Mouse (Mus musculus): ENCODE data around the gene Mapkap1. TPM values are rescaled to one million over a fixed set of nuclear protein-coding genes. Genes with fewer than 3 reads are reported as not detected.

Mapkap1 gene
- total RNA-seq, 2 experiments from 2014 or later = 42.9 to 48.7 TPM

GRCm38 (mm10) chr2:34647410-34647809, 240.8 kb downstream of the Mapkap1 start:
- intact Hi-C loops (cut with DNase I; ENCODE audit: low total_unique reads) = no loop called here

DNA sequence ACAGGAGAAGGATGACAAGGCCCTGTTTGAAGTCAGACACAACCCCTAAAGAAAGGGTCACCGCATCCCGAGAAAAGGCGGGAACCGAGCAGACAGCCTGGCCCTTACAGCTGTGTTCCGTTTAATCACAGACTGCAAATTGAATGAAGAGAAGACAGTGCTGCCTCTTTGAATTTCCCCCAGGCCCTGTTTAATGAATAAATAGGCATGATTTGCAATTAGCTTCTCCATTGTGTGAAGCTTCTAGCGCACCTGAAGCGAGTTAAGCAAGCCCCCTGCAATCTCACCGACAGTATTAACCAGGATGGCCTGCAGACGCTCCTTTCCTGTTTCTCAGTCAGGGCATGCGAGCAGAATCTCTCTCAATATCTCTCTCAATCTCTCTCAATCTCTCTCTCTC, 261.2 kb downstream of the Mapkap1 start:
- intact Hi-C loops (cut with DNase I; ENCODE audit: low total_unique reads) = no loop called here
- no peak for DNase-seq

More at GRCm38 (mm10) chr2:34647410-34647809, 240.8 kb downstream of the Mapkap1 start:
- no peak for DNase-seq

DNA sequence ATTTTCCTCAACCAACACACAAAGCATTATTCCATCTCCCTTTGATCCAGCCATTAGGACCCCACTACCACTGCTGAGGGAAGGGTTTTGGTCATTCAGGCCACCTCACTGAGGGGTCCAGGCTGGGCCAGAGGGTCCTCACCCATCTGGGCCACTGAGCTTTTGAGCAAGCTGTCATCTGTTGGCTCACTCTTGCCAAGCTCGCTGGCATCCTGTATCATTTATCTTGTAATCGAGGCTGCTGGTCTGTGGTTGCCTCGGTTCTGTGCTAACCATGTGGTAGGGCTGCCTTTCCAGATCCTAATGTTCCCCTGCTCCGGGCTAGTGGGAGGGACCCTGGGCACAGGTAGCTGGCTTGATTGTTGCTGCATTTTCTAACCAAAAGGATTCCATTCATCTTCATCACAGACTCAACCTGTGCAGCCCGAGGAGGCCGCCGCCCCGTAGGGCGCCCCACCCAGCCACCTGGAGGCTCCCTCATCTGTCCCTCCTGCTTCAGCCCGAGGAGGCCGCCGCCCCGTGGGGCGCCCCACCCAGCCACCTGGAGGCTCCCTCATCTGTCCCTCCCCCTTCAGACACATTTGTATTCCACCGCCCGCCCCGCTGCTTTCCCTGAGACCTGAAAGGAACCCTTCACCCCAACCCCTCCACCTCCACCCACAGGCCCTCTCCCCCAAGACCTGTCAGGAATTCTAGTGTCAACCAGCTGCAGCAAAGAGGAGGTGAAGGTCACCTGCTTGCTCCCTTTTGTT, 262.0 kb downstream of the Mapkap1 start:
- no peak for DNase-seq
- intact Hi-C loops (cut with DNase I; ENCODE audit: low total_unique reads) = no loop called here

DNA sequence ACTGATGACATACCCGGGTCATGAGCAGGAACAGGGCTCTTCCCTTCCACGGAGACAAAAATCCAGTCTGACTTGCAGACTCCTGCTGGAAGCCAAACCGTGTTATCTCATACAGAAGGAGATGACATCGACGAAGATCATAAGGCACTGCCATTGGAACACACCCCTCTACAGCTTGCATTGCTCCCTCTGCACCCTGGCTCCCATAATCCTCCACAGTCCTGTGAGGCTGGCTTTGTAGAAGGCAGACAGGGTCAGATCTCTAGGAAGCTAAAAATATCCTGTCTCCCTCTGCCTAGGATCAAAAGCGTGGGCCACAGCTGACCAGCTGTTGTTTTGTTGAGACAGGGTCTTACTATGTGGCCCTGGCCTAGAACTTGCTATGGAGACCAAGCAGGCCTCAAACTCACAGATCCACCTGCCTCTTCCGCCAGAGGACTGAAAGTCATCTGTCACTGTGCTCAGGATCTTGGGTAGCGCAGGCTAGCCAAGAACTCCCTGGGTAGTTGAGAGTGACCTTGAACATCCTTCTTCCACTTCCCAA, 262.7 kb downstream of the Mapkap1 start:
- no peak for DNase-seq
- intact Hi-C loops (cut with DNase I; ENCODE audit: low total_unique reads) = no loop called here

DNA sequence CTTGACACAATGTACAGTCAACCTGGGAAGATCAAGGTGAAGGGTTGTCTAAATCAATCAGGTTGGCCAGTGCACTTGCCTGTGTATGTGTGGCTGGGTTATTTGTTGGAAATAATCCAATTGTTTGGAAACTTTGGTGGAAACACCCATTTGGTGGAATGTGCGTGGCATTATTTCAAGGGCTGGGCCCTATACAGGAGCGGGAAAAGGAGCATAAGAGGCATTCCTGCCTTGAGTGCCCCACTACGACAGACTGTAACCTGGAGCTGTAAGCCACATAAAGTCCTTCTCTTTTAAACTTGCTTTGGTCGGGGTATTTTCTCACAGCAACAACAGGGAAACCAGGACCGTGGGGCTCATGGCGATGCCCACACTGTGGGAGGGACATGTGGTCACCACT, 263.9 kb downstream of the Mapkap1 start:
- intact Hi-C loops (cut with DNase I; ENCODE audit: low total_unique reads) = no loop called here
- DNase-seq = no peak

DNA sequence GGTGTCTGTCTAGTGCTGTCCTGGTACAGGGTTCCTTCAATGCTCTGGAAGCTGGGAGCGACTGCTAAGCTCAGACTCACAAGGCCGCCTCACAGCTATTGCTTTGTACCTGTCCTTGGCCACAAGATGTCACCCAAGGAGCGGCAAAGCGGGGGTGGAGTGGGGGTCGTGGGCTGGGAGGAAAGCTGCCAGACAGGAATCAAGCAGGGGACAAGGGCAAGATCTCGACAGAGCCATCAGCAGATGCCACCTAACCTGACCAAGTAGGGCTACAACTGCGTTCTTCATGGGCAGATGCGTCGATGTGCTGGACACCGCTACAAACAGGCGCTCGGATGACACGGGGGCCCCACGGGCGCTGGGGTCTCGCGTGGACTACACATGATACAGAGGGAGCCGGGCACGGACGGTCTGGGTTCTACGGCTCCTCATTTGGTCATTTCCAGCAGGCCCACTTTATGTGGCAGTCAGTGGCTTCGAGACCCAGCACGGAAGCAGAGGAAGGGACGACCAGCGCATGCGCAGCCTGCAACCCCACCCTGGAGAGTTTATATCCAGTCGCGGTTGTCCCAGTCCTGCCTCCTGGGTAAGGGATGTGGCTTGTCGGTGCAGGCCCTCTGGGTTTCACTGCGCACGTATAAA, 264.9 kb downstream of the Mapkap1 start:
- intact Hi-C loops (cut with DNase I; ENCODE audit: low total_unique reads) = no loop called here
- DNase-seq = peak; percentile 42

DNA sequence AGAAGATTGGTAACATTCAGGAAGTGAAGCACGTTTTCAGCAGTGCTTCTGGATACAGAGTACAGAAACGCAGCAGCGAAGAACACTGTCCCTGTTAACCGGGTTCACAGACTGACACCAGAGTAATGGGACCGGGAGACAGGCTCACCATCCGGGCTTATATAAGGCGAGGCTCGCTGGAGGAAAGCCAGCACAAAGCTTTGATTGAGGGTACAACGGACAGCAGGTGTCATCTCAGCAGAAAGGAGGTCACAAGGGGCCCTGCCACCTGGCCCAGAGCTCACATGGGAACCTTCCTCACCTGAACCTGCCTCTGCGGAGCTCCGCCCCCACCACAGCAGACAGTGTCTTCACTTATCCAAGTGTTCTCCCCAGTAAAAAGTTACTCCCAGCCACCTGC, 267.3 kb downstream of the Mapkap1 start:
- no peak for DNase-seq
- intact Hi-C loops (cut with DNase I; ENCODE audit: low total_unique reads) = no loop called here

Other genes starting within 250 kb of the Mapkap1 start
- gene Pbx3, start 33.6 kb upstream of the Mapkap1 start, total RNA-seq (2021) = 1 to 10 TPM; 4.0 to 4.4 TPM

Measured in gastrocnemius, postnatal 14 days (tissue).